Mouse (Mus musculus) cortical plate, adult 2 months (tissue): ENCODE measurements around the gene Ywhab.

Experiments
- CTCF ChIP-seq: fragments of 200-500 bp; IDR thresholded peaks from 2 replicates; pipeline ENCODE4 v1.5.1; 2011; ENCODE audit warnings: mild to moderate bottlenecking, control low read depth, low read length; ENCODE audit not compliant: insufficient read depth; ENCODE audit errors: extremely low read depth
- POLR2A ChIP-seq: fragments of 200-500 bp; IDR thresholded peaks from 2 replicates; pipeline ENCODE4 v1.6.1; 2011; ENCODE audit warnings: mild to moderate bottlenecking, low read length, control low read depth; ENCODE audit not compliant: insufficient read depth; ENCODE audit errors: extremely low read depth

DNA sequence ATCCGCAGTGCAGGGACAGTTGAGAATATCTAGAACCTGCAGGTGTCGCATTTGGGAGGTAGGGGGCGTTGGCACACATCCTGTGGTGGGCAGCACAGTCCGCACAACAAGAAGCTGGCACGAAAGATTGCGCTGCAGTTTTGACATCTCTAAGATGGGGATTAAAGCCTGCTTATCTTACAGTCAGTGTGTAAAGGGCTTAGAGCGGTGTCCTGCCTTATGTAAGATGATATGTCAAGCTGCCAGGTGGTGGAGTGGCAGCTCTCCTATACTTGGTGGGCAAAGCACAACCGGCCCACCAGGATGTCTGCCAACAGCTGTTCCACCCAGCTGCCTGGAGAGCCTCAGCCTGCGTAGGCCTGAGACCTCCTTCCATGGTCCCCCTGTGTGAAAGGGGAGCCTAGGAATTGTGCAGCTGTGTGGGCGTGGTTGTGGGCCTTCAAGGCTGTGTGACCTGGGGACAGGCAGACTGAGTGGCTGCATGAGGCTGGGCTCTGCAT lies 41.8 kb downstream of the Ywhab start:
- TF ChIP-seq CTCF (no peak), POLR2A (no peak)
